Mouse (Mus musculus) activated CD4-positive, CD25-positive, alpha-beta regulatory T cell (primary cell): Measurements from ENCODE around the gene Rbm28. TPM values are rescaled to one million over a fixed set of nuclear protein-coding genes. Genes with fewer than 3 reads are reported as not detected.

Experiments used
- polyA plus RNA-seq, 2 experiments: library from polyadenylated mRNA; unstranded; fragments of 100-300 nt; shearing (Covaris generic); gene quantifications; one replicate each; pipeline ENCODE4 v1.2.1; 2017

The Rbm28 gene
- 10 to 100 TPM; 59.0 to 60.0 TPM for polyA plus RNA-seq

GRCm38 (mm10) chr6:29164314-29165244, at the start of gene Rbm28:
Rbm28 (minus strand) TSS chr6:29165006.

GRCm38 (mm10) chr6:29178888-29179658, 14.3 kb upstream of the Rbm28 start, which contains the start of gene Prrt4:
Prrt4 (minus strand) TSS chr6:29179584.

Other genes starting within 250 kb of the Rbm28 start
- under 1 TPM in 1 of 2 experiments, not detected in 1; 0.68 TPM for gene Lep, start 104.8 kb downstream of the Rbm28 start, polyA plus RNA-seq
- gene Prrt4, start 14.6 kb upstream of the Rbm28 start, polyA plus RNA-seq: under 1 TPM; 0.12 to 0.54 TPM
- gene Impdh1, start 51.4 kb upstream of the Rbm28 start, polyA plus RNA-seq: 100 to 1,000 TPM in 1 of 2 experiments, 10 to 100 TPM in 1; 71.6 to 112 TPM
- gene Hilpda, start 107.5 kb upstream of the Rbm28 start, polyA plus RNA-seq: 10 to 100 TPM; 21.0 to 65.3 TPM
- under 1 TPM; 0.21 to 0.84 TPM for gene Fam71f2, start 114.6 kb upstream of the Rbm28 start, polyA plus RNA-seq
- gene Fam71f1, start 154.1 kb upstream of the Rbm28 start, polyA plus RNA-seq: not detected
- 10 to 100 TPM; 77.0 to 88.0 TPM for gene Calu, start 183.1 kb upstream of the Rbm28 start, polyA plus RNA-seq
- gene Opn1sw, start 223.5 kb upstream of the Rbm28 start, polyA plus RNA-seq: under 1 TPM; 0.24 to 0.36 TPM
- gene Ccdc136, start 231.3 kb upstream of the Rbm28 start, polyA plus RNA-seq: under 1 TPM; 0.17 to 0.79 TPM